Mouse (Mus musculus) splenic B cell, adult 2 months (primary cell): ENCODE results near the gene Exoc1.

Experiments used
- DNase-seq: peaks from one replicate; pipeline ENCODE4 v3.0.0-alpha.2; 2011; ENCODE audit warnings: low read depth, low spot score
- H3K27me3 ChIP-seq: 2 replicates; pipeline ENCODE4 v1.6.1; 2012; ENCODE audit warnings: mild to moderate bottlenecking, low read length, moderate library complexity, mixed read lengths; ENCODE audit not compliant: control insufficient read depth, poor library complexity, insufficient read depth, severe bottlenecking
- H3K36me3 ChIP-seq: 2 replicates; pipeline ENCODE4 v1.6.1; 2012; ENCODE audit warnings: mild to moderate bottlenecking, low read length, moderate library complexity, mixed read lengths; ENCODE audit not compliant: control insufficient read depth, poor library complexity, insufficient read depth, severe bottlenecking

The Exoc1 gene

GRCm38 (mm10) chr5:76529040-76529703 lies at the start of gene Exoc1:
Exoc1 (plus strand) TSS chr5:76529311.
- H3K36me3 ChIP-seq, result no peaks in the 10 kb centered on the region
- no peaks in the 10 kb centered on the region for H3K27me3 ChIP-seq
- DNase-seq, result peak; percentile 94

DNA sequence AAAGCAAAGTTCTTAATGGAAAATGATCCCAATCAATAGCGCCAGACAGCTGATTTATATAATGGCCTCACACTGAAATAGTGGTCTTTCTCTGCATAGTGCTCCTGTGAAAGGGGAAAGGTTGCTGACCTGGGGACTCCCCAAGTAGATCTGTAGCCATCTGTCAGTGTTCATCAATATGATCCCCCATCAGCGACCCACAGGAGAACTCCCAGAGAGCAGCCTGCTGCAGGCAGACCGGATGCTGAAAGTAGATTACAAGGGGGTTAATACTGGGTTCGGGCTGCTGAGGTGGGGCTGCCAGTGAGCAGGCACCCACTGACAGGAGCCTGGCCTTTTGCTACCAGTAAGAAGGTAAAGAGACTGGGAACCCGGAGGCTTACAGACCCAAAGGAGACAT lies 45.3 kb upstream of the Exoc1 start, which contains the start of gene Gm7271:
Gm7271 (plus strand) TSS at position 230 of the 400 bp plus-strand sequence.
- H3K27me3 ChIP-seq, result no peaks in the 10 kb centered on the region
- DNase-seq, result no peak

GRCm38 (mm10) chr5:76495126-76495525 lies 34.0 kb upstream of the Exoc1 start:
- no peaks in the 10 kb centered on the region for H3K36me3 ChIP-seq
- no peak for DNase-seq

More for the DNA sequence above, 45.3 kb upstream of the Exoc1 start, which contains the start of gene Gm7271:
- H3K36me3 ChIP-seq, result no peaks in the 10 kb centered on the region

GRCm38 (mm10) chr5:76522446-76522845 lies 6.7 kb upstream of the Exoc1 start:
- no peaks in the 10 kb centered on the region for H3K27me3 ChIP-seq
- H3K36me3 ChIP-seq, result no peaks in the 10 kb centered on the region
- no peak for DNase-seq

More at GRCm38 (mm10) chr5:76495126-76495525, 34.0 kb upstream of the Exoc1 start:
- H3K27me3 ChIP-seq, result no peaks in the 10 kb centered on the region

DNA sequence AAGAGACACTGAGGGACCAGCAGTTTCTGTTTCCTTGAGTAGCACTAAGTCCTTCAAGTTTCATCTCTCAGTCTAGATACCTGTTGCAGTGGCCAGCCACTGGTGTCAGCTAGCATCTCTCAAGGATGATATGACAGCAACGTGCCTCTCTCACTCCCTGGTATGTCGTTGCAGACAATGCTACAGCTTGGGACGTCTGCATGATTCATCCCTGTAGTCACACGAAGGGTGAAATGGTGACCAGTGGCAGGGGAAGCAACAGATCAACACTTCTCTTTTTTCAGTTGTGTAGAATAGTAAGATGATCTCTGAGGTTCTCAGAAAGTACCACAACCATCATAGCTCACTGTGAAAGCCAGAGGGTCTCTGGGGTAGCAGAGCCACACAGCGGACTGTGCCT lies 4.5 kb upstream of the Exoc1 start:
- DNase-seq, result no peak
- no peaks in the 10 kb centered on the region for H3K36me3 ChIP-seq
- no peaks in the 10 kb centered on the region for H3K27me3 ChIP-seq

- H3K36me3 ChIP-seq, result no peaks in the 10 kb centered on the region
- H3K27me3 ChIP-seq, result no peaks in the 10 kb centered on the region
- no peak for DNase-seq
Measured at GRCm38 (mm10) chr5:76525066-76525465, 4.0 kb upstream of the Exoc1 start.

- Histone ChIP-seq H3K36me3 (no peaks in the 10 kb centered on the region), H3K27me3 (no peaks in the 10 kb centered on the region)
- peak; percentile 22 for DNase-seq
Measured at GRCm38 (mm10) chr5:76525829-76526228, 3.3 kb upstream of the Exoc1 start.

- Histone ChIP-seq H3K36me3 (0 out of 2 replicates have a peak, but pooled peaks cover 2% of the 10 kb centered on the region), H3K27me3 (no peaks in the 10 kb centered on the region)
- no peak for DNase-seq
Measured at GRCm38 (mm10) chr5:76529704-76530066, 574 bp downstream of the Exoc1 start.

DNA sequence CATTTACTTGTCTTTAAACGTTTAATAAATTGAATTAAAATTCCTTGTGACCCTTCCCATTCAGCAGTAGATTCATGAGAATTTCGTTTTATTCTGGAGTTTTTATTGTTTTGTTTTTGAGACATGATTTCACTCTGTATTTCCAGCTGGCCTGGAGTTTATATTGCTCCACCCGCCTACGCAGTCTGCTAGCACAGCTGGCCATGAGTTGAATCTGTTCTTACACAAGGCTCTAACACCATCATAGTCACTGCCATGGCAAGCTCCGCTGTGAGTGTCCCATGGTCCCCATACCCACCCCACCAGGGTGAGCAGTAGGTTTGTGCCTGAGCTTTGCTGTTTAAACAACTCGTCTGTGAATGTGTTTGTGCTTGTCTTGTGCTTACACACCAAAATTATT lies 4.1 kb downstream of the Exoc1 start:
- no peaks in the 10 kb centered on the region for H3K27me3 ChIP-seq
- DNase-seq, result no peak

GRCm38 (mm10) chr5:76536231-76536630 lies 7.1 kb downstream of the Exoc1 start:
- Histone ChIP-seq H3K36me3 (peaks cover 7% of the 10 kb centered on the region), H3K27me3 (no peaks in the 10 kb centered on the region)
- DNase-seq, result no peak

More for the DNA sequence above, 4.1 kb downstream of the Exoc1 start:
- peaks cover 5% of the 10 kb centered on the region for H3K36me3 ChIP-seq

DNA sequence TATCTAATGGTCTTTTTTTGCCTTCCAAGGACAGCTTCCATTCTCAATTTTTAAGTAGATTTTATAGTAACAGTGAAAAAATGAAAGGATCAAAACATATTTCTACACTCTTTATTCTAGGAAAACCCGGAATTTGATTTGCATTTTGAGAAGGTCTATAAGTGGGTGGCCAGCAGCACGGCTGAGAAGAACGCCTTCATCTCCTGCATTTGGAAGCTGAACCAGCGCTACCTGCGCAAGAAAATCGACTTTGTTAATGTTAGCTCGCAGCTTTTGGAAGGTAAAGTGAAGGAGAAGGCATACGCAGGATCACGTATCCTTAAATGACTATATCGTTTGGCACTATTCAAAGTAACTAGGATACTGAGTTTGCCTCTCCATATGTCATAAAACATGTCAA lies 8.5 kb downstream of the Exoc1 start:
- Histone ChIP-seq H3K36me3 (peaks cover 11% of the 10 kb centered on the region), H3K27me3 (no peaks in the 10 kb centered on the region)
- no peak for DNase-seq

GRCm38 (mm10) chr5:76540181-76540580 lies 11.1 kb downstream of the Exoc1 start:
- no peak for DNase-seq
- H3K27me3 ChIP-seq, result no peaks in the 10 kb centered on the region
- peaks cover 10% of the 10 kb centered on the region for H3K36me3 ChIP-seq

- peak; percentile 13 for DNase-seq
Measured at GRCm38 (mm10) chr5:76540842-76541241, 11.7 kb downstream of the Exoc1 start.

DNA sequence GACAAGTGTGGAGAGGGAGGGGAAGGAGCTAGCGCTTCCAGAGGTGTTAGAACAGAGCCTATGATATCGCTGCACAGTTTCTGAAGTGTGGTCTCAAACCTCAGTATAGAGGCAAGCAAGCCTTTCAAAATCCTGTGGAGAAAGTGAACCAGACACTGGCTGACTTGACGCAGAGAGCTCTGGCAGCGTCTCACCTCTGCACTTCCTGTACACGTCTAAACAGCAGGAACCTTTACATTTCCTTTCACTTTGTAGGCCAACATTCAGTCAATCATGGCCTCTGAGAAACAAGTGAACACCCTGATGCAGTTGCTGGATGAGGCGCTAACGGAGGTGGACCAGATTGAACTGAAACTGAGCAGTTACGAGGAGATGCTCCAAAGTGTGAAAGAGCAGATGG lies 14.1 kb downstream of the Exoc1 start:
- no peaks in the 10 kb centered on the region for H3K27me3 ChIP-seq
- peaks cover 12% of the 10 kb centered on the region; the same call in 1 of the 2 replicates for H3K36me3 ChIP-seq
- DNase-seq, result no peak

More at GRCm38 (mm10) chr5:76540842-76541241, 11.7 kb downstream of the Exoc1 start:
- Histone ChIP-seq H3K36me3 (peaks cover 8% of the 10 kb centered on the region; the same call in 1 of the 2 replicates), H3K27me3 (no peaks in the 10 kb centered on the region)

DNA sequence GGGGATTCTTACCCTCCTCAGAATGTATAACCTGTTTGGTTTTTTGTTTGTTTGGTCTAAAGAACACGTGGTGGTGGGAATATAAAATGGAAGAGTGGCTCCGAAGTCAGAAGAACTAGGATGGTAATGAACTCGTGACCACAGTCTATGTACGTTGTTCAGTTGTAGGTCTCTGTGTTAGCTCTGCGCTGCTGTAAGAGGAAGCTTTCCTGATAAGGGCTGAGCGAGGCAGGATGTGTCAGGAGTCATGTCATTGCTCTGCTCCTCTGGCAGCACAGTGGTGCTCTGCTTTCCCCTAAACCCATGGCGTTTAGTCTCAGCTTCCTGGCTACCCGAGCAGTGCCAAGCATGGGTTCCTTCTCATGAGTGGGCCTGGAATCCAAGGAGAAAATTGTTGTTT lies 21.3 kb downstream of the Exoc1 start:
- no peak for DNase-seq

DNA sequence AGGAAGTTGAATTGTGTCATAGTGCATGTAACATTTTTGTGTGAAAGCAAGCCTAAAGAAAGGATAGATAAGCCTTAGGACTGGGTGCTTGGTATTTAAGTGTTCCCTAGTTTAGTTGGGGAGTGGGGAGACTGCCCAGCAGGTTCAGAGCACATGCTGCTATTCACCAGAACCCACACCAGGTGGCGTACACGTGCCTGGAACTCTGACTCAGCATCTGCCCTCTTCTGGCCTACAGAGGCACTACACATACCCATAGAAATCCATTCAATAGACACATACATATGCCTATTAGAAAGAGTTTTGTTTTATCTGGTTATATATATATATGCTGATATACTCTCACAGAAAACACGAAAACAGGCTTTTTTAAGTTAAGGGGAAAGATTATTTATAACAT lies 36.2 kb downstream of the Exoc1 start:
- Histone ChIP-seq H3K27me3 (no peaks in the 10 kb centered on the region), H3K36me3 (peaks cover 6% of the 10 kb centered on the region)
- peak; percentile 89 for DNase-seq

More for the DNA sequence above, 21.3 kb downstream of the Exoc1 start:
- Histone ChIP-seq H3K27me3 (no peaks in the 10 kb centered on the region), H3K36me3 (peaks cover 9% of the 10 kb centered on the region)
